ENCODE assay signal across 8 mouse cellular contexts in the genomic region with DNA sequence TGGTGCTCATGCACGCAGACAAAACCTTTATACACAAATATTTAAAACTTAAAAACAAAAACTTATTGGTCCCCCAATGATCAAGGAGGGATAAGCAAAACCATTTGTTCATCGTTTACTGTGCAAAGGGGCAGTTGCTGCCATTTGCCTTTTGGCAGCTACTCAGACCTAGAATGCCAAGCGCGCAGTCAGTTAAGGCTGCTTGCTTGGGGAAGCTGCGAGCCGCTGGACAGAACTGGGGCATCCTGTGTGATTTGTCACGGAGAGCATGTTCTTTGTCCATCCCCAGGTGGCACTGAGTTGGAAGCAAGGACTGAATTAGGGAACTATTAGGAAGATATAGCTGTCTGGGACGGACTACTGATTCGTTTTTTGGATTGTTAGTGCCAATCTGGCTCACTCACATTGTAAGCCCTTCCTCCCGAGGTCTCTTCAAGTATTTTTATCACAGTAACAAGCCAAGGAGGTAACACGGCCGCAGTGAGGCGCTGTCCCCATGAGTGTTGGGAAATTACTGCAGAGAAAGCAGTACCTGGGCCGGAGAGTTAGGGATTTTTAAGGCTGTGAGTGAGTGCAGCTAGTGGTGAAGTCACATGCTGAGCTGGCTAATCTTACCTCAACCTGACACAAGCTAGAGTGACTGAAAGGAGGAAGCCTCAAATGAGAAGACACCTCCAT. TPM values are rescaled to one million over a fixed set of nuclear protein-coding genes. Genes with fewer than 3 reads are reported as not detected.
DNase-seq lines count a peak whose midpoint lies in the region; ATAC-seq and TF ChIP-seq lines count a peak whose summit lies in the region.

No protein-coding gene starts in this region.

- no peak for TF ChIP-seq POLR2A in cerebellum, adult 2 months (IDR thresholded peaks at IDR 0.05; ENCODE audit: borderline replicate concordance, insufficient read depth, low read length)

- ATAC-seq in cerebellum, adult (ENCODE audit: insufficient number of reproducible peaks, low FRiP score, low TSS enrichment): no peak
- ATAC-seq in hindbrain, embryonic 14.5 days (ENCODE audit: low FRiP score): no peak
- ATAC-seq in lung, embryonic 16.5 days (ENCODE audit: low read depth): no peak
- no peak for ATAC-seq in stomach, embryonic 14.5 days (ENCODE audit: insufficient number of reproducible peaks, insufficient read depth, low FRiP score, low read depth)

- H3K27ac ChIP-seq in cerebellum, adult 2 months (ENCODE audit: insufficient read depth, low read length): no peak overlapping the region
- 0 out of 2 replicates have a peak overlapping the region, but pooled peaks have one; percentile 87 for H3K27ac ChIP-seq in hindbrain, embryonic 14.5 days
- H3K27ac ChIP-seq in lung, embryonic 16.5 days (ENCODE audit: low read length): no peak overlapping the region
- no peak overlapping the region for H3K27ac ChIP-seq in stomach, embryonic 14.5 days (ENCODE audit: low read length)

- no peaks in the 10 kb centered on the region for H3K27me3 ChIP-seq in cerebellum, adult 2 months (ENCODE audit: control insufficient read depth, insufficient read depth, low read length)
- H3K27me3 ChIP-seq in C2C12 (ENCODE audit: control insufficient read depth, insufficient read depth, insufficient read length): no peaks in the 10 kb centered on the region
- no peaks in the 10 kb centered on the region for H3K27me3 ChIP-seq in hindbrain, embryonic 14.5 days (ENCODE audit: control insufficient read depth, insufficient read depth, low read length)
- no peaks in the 10 kb centered on the region for H3K27me3 ChIP-seq in lung, embryonic 16.5 days (ENCODE audit: control insufficient read depth, insufficient read depth, low read depth, low read length)
- no peaks in the 10 kb centered on the region for H3K27me3 ChIP-seq in stomach, embryonic 14.5 days (ENCODE audit: control insufficient read depth, insufficient read depth, low read length)

- no peaks in the 10 kb centered on the region for H3K79me3 ChIP-seq in C2C12 (ENCODE audit: low read depth)

- no peaks in the 10 kb centered on the region for H3K9me3 ChIP-seq in hindbrain, embryonic 14.5 days (ENCODE audit: control insufficient read depth, low read length)
- H3K9me3 ChIP-seq in lung, embryonic 16.5 days (ENCODE audit: control insufficient read depth, low read length): no peaks in the 10 kb centered on the region
- no peaks in the 10 kb centered on the region for H3K9me3 ChIP-seq in stomach, embryonic 14.5 days (ENCODE audit: control insufficient read depth, low read depth, low read length)

- WGBS in cerebellum, adult 2 months: 24% methylated on average over 14 of the region's 14 CpGs
- 36% methylated on average over 14 of the region's 14 CpGs for WGBS in hindbrain, embryonic 14.5 days
- WGBS in lung, embryonic 16.5 days: 30% methylated on average over 14 of the region's 14 CpGs
- WGBS in stomach, embryonic 14.5 days: 31% methylated on average over 14 of the region's 14 CpGs

- no peak; the same call in 1 of the 2 replicates for TF ChIP-seq CTCF in cerebellum, adult 2 months (IDR thresholded peaks at IDR 0.05; ENCODE audit: borderline replicate concordance, insufficient read depth, low read depth, low read length)
- TF ChIP-seq CTCF in C2C12 (IDR thresholded peaks at IDR 0.05; ENCODE audit: control insufficient read depth, insufficient read depth, insufficient read length): peak; percentile 14

- no peaks in the 10 kb centered on the region for H3K4me1 ChIP-seq in cerebellum, adult 2 months (ENCODE audit: control insufficient read depth, insufficient read depth, low read length)
- peaks cover 14% of the 10 kb centered on the region; the same call in 1 of the 2 replicates for H3K4me1 ChIP-seq in hindbrain, embryonic 14.5 days (replicated peaks; ENCODE audit: control insufficient read depth, insufficient read depth, low read length)
- peaks cover 3% of the 10 kb centered on the region; the same call in 1 of the 2 replicates for H3K4me1 ChIP-seq in lung, embryonic 16.5 days (replicated peaks; ENCODE audit: control insufficient read depth, insufficient read depth, low read length)
- 0 out of 2 replicates have a peak, but pooled peaks cover 5% of the 10 kb centered on the region for H3K4me1 ChIP-seq in stomach, embryonic 14.5 days (ENCODE audit: control insufficient read depth, insufficient read depth, low read length)

- H3K36me3 ChIP-seq in C2C12 (ENCODE audit: control insufficient read depth, insufficient read depth): no peaks in the 10 kb centered on the region
- H3K36me3 ChIP-seq in hindbrain, embryonic 14.5 days (replicated peaks; ENCODE audit: control insufficient read depth, insufficient read depth): peaks cover 6% of the 10 kb centered on the region; the same call in 1 of the 2 replicates
- H3K36me3 ChIP-seq in lung, embryonic 16.5 days (ENCODE audit: control insufficient read depth, insufficient read depth, low read length): no peaks in the 10 kb centered on the region
- H3K36me3 ChIP-seq in stomach, embryonic 14.5 days (ENCODE audit: control insufficient read depth, insufficient read depth, low read length): peaks cover 3% of the 10 kb centered on the region; the same call in 1 of the 2 replicates

- no peak overlapping the region for H3ac ChIP-seq in C2C12 (ENCODE audit: control insufficient read depth, insufficient read length, low read depth)

- peak overlapping the region; percentile 62 for H3K4me2 ChIP-seq in hindbrain, embryonic 14.5 days (replicated peaks)
- peak overlapping the region; percentile 68 for H3K4me2 ChIP-seq in lung, embryonic 16.5 days (ENCODE audit: low read depth, low read length)
- peak overlapping the region; percentile 66 for H3K4me2 ChIP-seq in stomach, embryonic 14.5 days (replicated peaks; ENCODE audit: low read depth, low read length)

- no peaks in the 10 kb centered on the region for H3K79me2 ChIP-seq in C2C12 (ENCODE audit: control insufficient read depth, insufficient read depth)

- H3K9ac ChIP-seq in hindbrain, embryonic 14.5 days: peak overlapping the region; percentile 90
- H3K9ac ChIP-seq in lung, embryonic 16.5 days (ENCODE audit: low read length): peak overlapping the region; percentile 73; the same call in 1 of the 2 replicates
- peak overlapping the region; percentile 73; the same call in 1 of the 2 replicates for H3K9ac ChIP-seq in stomach, embryonic 14.5 days (replicated peaks; ENCODE audit: low read depth, low read length)

- peak in 1 of 2 experiments; percentile 24 for DNase-seq in cerebellum, adult 2 months
- peak; percentile 25 to 28 for DNase-seq in cerebellum, postnatal 36 days
- no peak for DNase-seq in hindbrain, embryonic 14.5 days (ENCODE audit: low spot score)
- DNase-seq in gastrocnemius, postnatal 10 days: no peak

- peak overlapping the region; percentile 89 for H3K4me3 ChIP-seq in cerebellum, adult 2 months (replicated peaks; ENCODE audit: insufficient read depth, low read depth, low read length)
- H3K4me3 ChIP-seq in C2C12 (ENCODE audit: insufficient read depth, poor library complexity, severe bottlenecking): peak overlapping the region; percentile 50
- H3K4me3 ChIP-seq in hindbrain, embryonic 14.5 days (replicated peaks; ENCODE audit: low read length): peak overlapping the region; percentile 70
- peak overlapping the region; percentile 75 for H3K4me3 ChIP-seq in lung, embryonic 16.5 days (ENCODE audit: low read length)
- H3K4me3 ChIP-seq in stomach, embryonic 14.5 days (ENCODE audit: low read depth, low read length): peak overlapping the region; percentile 64

TF ChIP-seq in C2C12, 6 proteins besides CTCF, POLR2A, EP300 and RAD21:
- TF ChIP-seq MAX (IDR thresholded peaks at IDR 0.05) (no peak), MYOG (IDR thresholded peaks at IDR 0.05; ENCODE audit: control insufficient read depth, extremely low read depth, insufficient read length) (no peak), USF1 (IDR thresholded peaks at IDR 0.05; ENCODE audit: low read depth) (no peak), CEBPB (IDR thresholded peaks at IDR 0.05; ENCODE audit: low read depth) (no peak), MYOD1 (IDR thresholded peaks at IDR 0.05; ENCODE audit: control insufficient read depth, insufficient read length, low read depth) (no peak), FOSL1 (IDR thresholded peaks at IDR 0.05; ENCODE audit: insufficient read depth, low read length, poor library complexity, severe bottlenecking) (no peak)

RNA-seq across cellular contexts. Expression of a gene that starts 0.9 kb away (rescaled TPM):
- 48.2 and 49.9 TPM in 2 replicates for polyA plus RNA-seq in cerebellum, adult 2 months (2012; rRNA removed)
- polyA plus RNA-seq in C2C12 (2012; fragmentation: generic; extraction: Trizol): 15.9 TPM
- 82.5 and 91.4 TPM in 2 replicates for polyA plus RNA-seq in hindbrain, embryonic 14.5 days (2014; fragmentation: Nextera tagmentation; extraction: Ambion mirVana)
- 44.4 and 47.3 TPM in 2 replicates for polyA plus RNA-seq in lung, embryonic 16.5 days (2015; fragmentation: Nextera tagmentation; extraction: Ambion mirVana)
- polyA plus RNA-seq in stomach, embryonic 14.5 days (2014; fragmentation: Nextera tagmentation; extraction: Ambion mirVana): 47.8 and 51.6 TPM in 2 replicates
- 10 to 100 TPM; 26.8 to 28.3 TPM for total RNA-seq in gastrocnemius, postnatal 10 days (2021)

Comparison
In these comparisons a context has a peak if more than half of its experiments do, and no peak if none do; other contexts are left out.
1. DNase-seq: peak in cerebellum, postnatal 36 days (2 of 2); none in hindbrain, embryonic 14.5 days (single experiment) and gastrocnemius, postnatal 10 days (single experiment).
2. Peak in every context shown above with its lines, with median percentiles within 50 percentile points of each other: H3K4me3 ChIP-seq, H3K4me2 ChIP-seq and H3K9ac ChIP-seq.